Mouse (Mus musculus) MEL (cell line): ENCODE data around the gene Arr3. TPM values are rescaled to one million over a fixed set of nuclear protein-coding genes. Genes with fewer than 3 reads are reported as not detected.

Source experiments
- DNase-seq: peaks from one replicate; pipeline ENCODE4 v3.0.0; 2011; ENCODE audit warnings: low read depth, low spot score
- H3K27ac ChIP-seq: 2 replicates; pipeline ENCODE4 v1.5.1; 2012; ENCODE audit warnings: low read depth, mild to moderate bottlenecking, control low read depth, low read length, moderate library complexity; ENCODE audit not compliant: control insufficient read depth
- H3K27me3 ChIP-seq, 2 experiments: fragments of 150-350 bp in 1 of 2; sonication (generic) in 1 of 2; 2 replicates each; pipeline ENCODE4 v1.6.1; 2012; ENCODE audit warnings: low read length in 2 of 2, mild to moderate bottlenecking in 2 of 2, improper control_type of control experiment in 1 of 2, moderate library complexity in 1 of 2; ENCODE audit not compliant: insufficient read depth in 2 of 2, control insufficient read depth in 1 of 2
- H3K36me3 ChIP-seq, 2 experiments: 2 replicates each; pipeline ENCODE4 v1.6.1; 2012 to 2014; ENCODE audit warnings: low read length in 2 of 2, improper control_type of control experiment in 1 of 2, inconsistent platforms in 1 of 2, mild to moderate bottlenecking in 1 of 2; ENCODE audit not compliant: insufficient read depth in 2 of 2, control insufficient read depth in 1 of 2
- H3K4me1 ChIP-seq, 2 experiments: fragments of 150-350 bp in 1 of 2; sonication (generic) in 1 of 2; 2 replicates each; pipeline ENCODE4 v1.6.1; 2012; ENCODE audit warnings: low read length in 2 of 2, improper control_type of control experiment in 1 of 2, mild to moderate bottlenecking in 1 of 2; ENCODE audit not compliant: insufficient read depth in 2 of 2, control insufficient read depth in 1 of 2
- H3K4me3 ChIP-seq, 2 experiments: fragments of 150-350 bp in 1 of 2; sonication (generic) in 1 of 2; 2 replicates each; pipeline ENCODE4 v1.5.1; 2012; ENCODE audit warnings: low read depth in 2 of 2, low read length in 2 of 2, mild to moderate bottlenecking in 2 of 2, moderate library complexity in 2 of 2, control low read depth in 1 of 2, improper control_type of control experiment in 1 of 2; ENCODE audit not compliant: control insufficient read depth in 1 of 2, insufficient read depth in 1 of 2
- H3K79me2 ChIP-seq: 2 replicates; pipeline ENCODE4 v1.6.1; 2012; ENCODE audit warnings: mild to moderate bottlenecking, low read length, moderate library complexity; ENCODE audit not compliant: control insufficient read depth, poor library complexity, insufficient read depth
- H3K9ac ChIP-seq: 2 replicates; pipeline ENCODE4 v1.6.1; 2012; ENCODE audit warnings: low read depth, mild to moderate bottlenecking, control low read depth, low read length, moderate library complexity; ENCODE audit not compliant: control insufficient read depth, poor library complexity, severe bottlenecking
- H3K9me3 ChIP-seq: fragments of 150-350 bp; sonication (generic); replicated peaks from 2 replicates; pipeline ENCODE4 v1.6.1; 2012; ENCODE audit warnings: mild to moderate bottlenecking, low read length, improper control_type of control experiment, moderate library complexity; ENCODE audit not compliant: insufficient read depth
- BHLHE40 ChIP-seq: IDR thresholded peaks from 2 replicates; pipeline ENCODE4 v1.6.1; 2012; ENCODE audit warnings: low read depth, mild to moderate bottlenecking, inconsistent platforms, low read length, improper control_type of control experiment, borderline replicate concordance
- CHD1 ChIP-seq: IDR thresholded peaks from 2 replicates; pipeline ENCODE4 v1.6.1; 2012; ENCODE audit warnings: low read depth, mild to moderate bottlenecking, inconsistent platforms, low read length, improper control_type of control experiment
- CHD2 ChIP-seq: IDR thresholded peaks from 2 replicates; pipeline ENCODE4 v1.6.1; 2011; ENCODE audit warnings: low read length, improper control_type of control experiment
- E2F4 ChIP-seq: IDR thresholded peaks from 2 replicates; pipeline ENCODE4 v1.6.1; 2011; ENCODE audit warnings: low read depth, low read length, improper control_type of control experiment, borderline replicate concordance
- GABPA ChIP-seq: IDR thresholded peaks from 2 replicates; pipeline ENCODE4 v1.6.1; 2012; ENCODE audit warnings: low read depth, mild to moderate bottlenecking, inconsistent platforms, low read length, improper control_type of control experiment, moderate library complexity
- GATA1 ChIP-seq: IDR thresholded peaks from 2 replicates; pipeline ENCODE4 v1.6.1; 2011; ENCODE audit warnings: low read depth, low read length, improper control_type of control experiment
- HCFC1 ChIP-seq: IDR thresholded peaks from 2 replicates; pipeline ENCODE4 v1.6.1; 2012; ENCODE audit warnings: low read depth, mild to moderate bottlenecking, inconsistent platforms, low read length, improper control_type of control experiment, moderate library complexity
- JUND ChIP-seq: IDR thresholded peaks from 2 replicates; pipeline ENCODE4 v1.6.1; 2011; ENCODE audit warnings: low read depth, mild to moderate bottlenecking, improper control_type of control experiment, low read length
- MAFK ChIP-seq: IDR thresholded peaks from 2 replicates; pipeline ENCODE4 v1.6.1; 2011; ENCODE audit warnings: low read depth, mild to moderate bottlenecking, low read length, improper control_type of control experiment, borderline replicate concordance
- MAZ ChIP-seq: IDR thresholded peaks from 2 replicates; pipeline ENCODE4 v1.6.1; 2012; ENCODE audit warnings: low read depth, mild to moderate bottlenecking, inconsistent platforms, low read length, improper control_type of control experiment
- MEF2A ChIP-seq: IDR thresholded peaks from 2 replicates; pipeline ENCODE4 v1.6.1; 2014; ENCODE audit warnings: low read depth, mild to moderate bottlenecking, inconsistent platforms, low read length, improper control_type of control experiment; ENCODE audit not compliant: poor library complexity, insufficient replicate concordance, severe bottlenecking; ENCODE audit errors: extremely low read depth
- MXI1 ChIP-seq: IDR thresholded peaks from 2 replicates; pipeline ENCODE4 v1.6.1; 2011; ENCODE audit warnings: mild to moderate bottlenecking, low read depth, low read length, improper control_type of control experiment
- MYB ChIP-seq: IDR thresholded peaks from 2 replicates; pipeline ENCODE4 v1.6.1; 2011; ENCODE audit warnings: mild to moderate bottlenecking, low read depth, low read length, improper control_type of control experiment
- POLR2A ChIP-seq, 2 experiments: IDR thresholded peaks; 2 replicates each; pipeline ENCODE4 v1.6.1; 2011 to 2012; ENCODE audit warnings: low read length in 2 of 2, mild to moderate bottlenecking in 2 of 2, control low read depth in 1 of 2, improper control_type of control experiment in 1 of 2, low read depth in 1 of 2, moderate library complexity in 1 of 2; ENCODE audit not compliant: control insufficient read depth in 1 of 2, insufficient read depth in 1 of 2, poor library complexity in 1 of 2
- POLR2AphosphoS2 ChIP-seq: IDR thresholded peaks from 2 replicates; pipeline ENCODE4 v1.6.1; 2011; ENCODE audit warnings: low read length, improper control_type of control experiment
- POLR2AphosphoS5 ChIP-seq: IDR thresholded peaks from 2 replicates; pipeline ENCODE4 v1.6.1; 2012; ENCODE audit warnings: low read depth, borderline replicate concordance, mild to moderate bottlenecking, inconsistent platforms, low read length, moderate library complexity, mixed read lengths
- RAD21 ChIP-seq: IDR thresholded peaks from 2 replicates; pipeline ENCODE4 v1.6.1; 2011; ENCODE audit warnings: mild to moderate bottlenecking, low read depth, low read length, improper control_type of control experiment
- RCOR1 ChIP-seq: IDR thresholded peaks from 2 replicates; pipeline ENCODE4 v1.6.1; 2012; ENCODE audit warnings: low read depth, mild to moderate bottlenecking, inconsistent platforms, low read length, improper control_type of control experiment
- SMC3 ChIP-seq: IDR thresholded peaks from 2 replicates; pipeline ENCODE4 v1.6.1; 2011; ENCODE audit warnings: low read depth, low read length, improper control_type of control experiment
- TAL1 ChIP-seq: IDR thresholded peaks from 2 replicates; pipeline ENCODE4 v1.6.1; 2012; ENCODE audit warnings: mild to moderate bottlenecking, inconsistent platforms, low read length, moderate library complexity, mixed read lengths
- TBP ChIP-seq: IDR thresholded peaks from 2 replicates; pipeline ENCODE4 v1.8.0; 2011; ENCODE audit warnings: low read depth, low read length, improper control_type of control experiment
- USF1 ChIP-seq: IDR thresholded peaks from 2 replicates; pipeline ENCODE4 v1.6.1; 2014; ENCODE audit warnings: low read depth, mild to moderate bottlenecking, inconsistent platforms, low read length, improper control_type of control experiment, moderate library complexity
- USF2 ChIP-seq, 2 experiments: IDR thresholded peaks; 2 replicates each; pipeline ENCODE4 v1.6.1; 2011 to 2012; ENCODE audit warnings: improper control_type of control experiment in 2 of 2, low read length in 2 of 2, borderline replicate concordance in 1 of 2, inconsistent platforms in 1 of 2, low read depth in 1 of 2, mild to moderate bottlenecking in 1 of 2; ENCODE audit not compliant: insufficient read depth in 1 of 2
- ZMIZ1 ChIP-seq: IDR thresholded peaks from 2 replicates; pipeline ENCODE4 v1.6.1; 2012; ENCODE audit warnings: low read depth, mild to moderate bottlenecking, inconsistent platforms, low read length, improper control_type of control experiment, moderate library complexity
- ZNF384 ChIP-seq: IDR thresholded peaks from 2 replicates; pipeline ENCODE4 v1.6.1; 2012; ENCODE audit warnings: low read depth, mild to moderate bottlenecking, inconsistent platforms, low read length, improper control_type of control experiment
- polyA plus RNA-seq, 2 experiments: library from polyadenylated mRNA; stranded (reverse) in 1 of 2; unstranded in 1 of 2; fragments of >175 nt in 1 of 2; fragments of >200 nt in 1 of 2; gene quantifications; 2 replicates each; pipeline versions ENCODE4 v1.2.1 to v1.2.4; 2012; ENCODE audit warnings: low replicate concordance in 2 of 2, low read depth in 1 of 2; ENCODE audit not compliant: insufficient read length in 2 of 2, insufficient read depth in 1 of 2, missing spikeins in 1 of 2
- total RNA-seq: library from RNA; depleted of rRNA; stranded (reverse); fragments of 300-350 nt; gene quantifications from 2 replicates; pipeline ENCODE4 v1.2.3, GENCODE M21; 2012

The Arr3 gene
- total and polyA plus RNA-seq, 3 experiments: not detected

DNA sequence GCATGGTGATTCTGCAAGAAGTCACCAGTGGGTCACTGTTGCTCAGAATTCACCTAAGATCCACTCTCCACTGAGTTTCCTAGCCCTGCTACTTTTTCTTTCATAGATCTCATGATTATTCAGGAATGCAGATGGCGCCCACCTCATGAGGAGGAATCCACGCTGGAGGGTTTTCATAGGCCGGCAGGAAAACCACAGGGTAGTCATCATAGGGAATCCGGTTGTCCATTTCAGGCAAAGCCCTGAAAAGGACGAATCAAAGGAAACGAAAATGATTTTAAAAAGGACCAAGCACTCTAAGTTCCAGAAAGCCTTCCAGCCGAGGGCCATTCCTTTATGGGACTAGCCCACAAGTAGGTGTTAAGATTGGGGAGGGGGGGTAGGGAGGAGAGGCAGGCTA is 19.8 kb downstream of the Arr3 start:
- Histone ChIP-seq H3K9me3 (no peaks in the 10 kb centered on the region), H3K79me2 (peaks cover 34% of the 10 kb centered on the region), H3K36me3 (peaks cover 0 to 13% of the 10 kb centered on the region in 2 experiments), H3K9ac (peak overlapping the region; percentile 84), H3K27me3 (no peaks in the 10 kb centered on the region), H3K4me3 (peak overlapping the region; percentile 86 to 92), H3K4me1 (peaks cover 3 to 5% of the 10 kb centered on the region in 2 experiments), H3K27ac (no peak overlapping the region)
- TF ChIP-seq MAFK (no peak), MAZ (no peak), MEF2A (no peak), USF2 (IDR thresholded peaks at IDR 0.05; ENCODE audit: borderline replicate concordance in 1 of 2, insufficient read depth in 1 of 2, low read depth in 1 of 2, low read length in 2 of 2) (no peak), MYB (no peak), BHLHE40 (no peak), RAD21 (no peak), GATA1 (no peak), JUND (no peak), POLR2A (IDR thresholded peaks at IDR 0.05; ENCODE audit: control insufficient read depth in 1 of 2, insufficient read depth in 1 of 2, low read depth in 1 of 2, low read length in 2 of 2, poor library complexity in 1 of 2) (no peak), RCOR1 (no peak), CHD2 (no peak), MXI1 (no peak), GABPA (no peak), TBP (no peak), POLR2AphosphoS5 (no peak)
- peak; percentile 22 for DNase-seq

DNA sequence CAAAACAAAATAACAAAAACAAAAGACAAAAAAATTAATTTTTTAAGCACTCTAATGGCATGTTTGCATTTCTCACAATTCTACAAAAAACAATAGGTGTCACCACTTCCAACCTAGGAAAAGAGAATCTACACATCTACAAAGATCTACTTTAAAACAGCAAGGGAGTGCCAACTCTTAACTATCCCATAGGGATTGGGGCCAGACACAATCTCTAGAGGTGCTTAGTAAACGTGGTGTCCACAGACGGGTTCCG is 20.2 kb downstream of the Arr3 start, which contains the start of gene Kif4:
Gene Kif4 (plus strand): TSS at position 192 of the 256 bp plus-strand sequence.
- no peak for TF ChIP-seq MAZ
- TF ChIP-seq E2F4: no peak
- no peak for TF ChIP-seq HCFC1
- no peak for TF ChIP-seq POLR2AphosphoS2
- no peak for TF ChIP-seq POLR2A (IDR thresholded peaks at IDR 0.05; ENCODE audit: control insufficient read depth in 1 of 2, insufficient read depth in 1 of 2, low read depth in 1 of 2, low read length in 2 of 2, poor library complexity in 1 of 2)
- no peak for TF ChIP-seq TAL1
- no peak for TF ChIP-seq RAD21
- TF ChIP-seq MEF2A: no peak
- TF ChIP-seq MAFK: no peak
- TF ChIP-seq CHD2: no peak
- no peak for TF ChIP-seq BHLHE40
- TF ChIP-seq ZMIZ1: no peak
- TF ChIP-seq ZNF384: no peak
- TF ChIP-seq CHD1: no peak
- TF ChIP-seq SMC3: no peak
- TF ChIP-seq RCOR1: no peak
- TF ChIP-seq MYB: no peak
- TF ChIP-seq TBP: no peak
- TF ChIP-seq USF1: no peak

More for the DNA sequence above, 20.2 kb downstream of the Arr3 start, which contains the start of gene Kif4:
- Histone ChIP-seq H3K9me3 (no peaks in the 10 kb centered on the region), H3K27me3 (no peaks in the 10 kb centered on the region), H3K79me2 (peaks cover 34% of the 10 kb centered on the region), H3K9ac (peak within 1 kb of the TSS; percentile 97), H3K4me3 (peak within 1 kb of the TSS; percentile 86 to 95), H3K36me3 (peaks cover 0 to 13% of the 10 kb centered on the region in 2 experiments), H3K27ac (peak within 1 kb of the TSS; percentile 95), H3K4me1 (peaks cover 3 to 5% of the 10 kb centered on the region in 2 experiments)
- DNase-seq: no peak
